In the genomic region with DNA sequence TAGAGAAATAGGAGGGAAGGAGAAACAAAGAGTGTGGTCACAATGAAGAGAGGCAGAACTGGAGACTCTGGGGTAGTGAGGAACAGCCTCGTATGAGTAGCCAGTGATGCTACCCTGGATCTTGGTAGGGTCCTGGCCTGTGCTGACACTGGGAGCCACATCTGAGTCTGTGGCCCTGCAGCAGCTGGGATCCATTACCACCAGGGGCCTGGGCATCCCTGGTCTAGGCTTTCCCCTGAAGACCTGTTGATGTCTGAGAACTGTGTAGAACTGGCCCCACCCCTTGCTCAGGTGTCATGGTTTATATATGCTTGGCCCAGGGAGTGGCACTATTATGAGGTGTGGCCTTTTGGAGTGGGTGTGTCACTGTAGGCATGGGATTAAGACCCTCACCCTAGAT, we compare ENCODE assay signal across 19 mouse cellular contexts. TPM values are rescaled to one million over a fixed set of nuclear protein-coding genes. Genes with fewer than 3 reads are reported as not detected.
DNase-seq lines count a peak whose midpoint lies in the region; ATAC-seq lines count a peak whose summit lies in the region.
"Had no signal": no experiment of that assay in that cellular context is flagged by ENCODE, and none has a peak within 500 bp of the region (broad histone marks: within the 10 kb centered on the region; RNA-seq: fewer than 3 reads in every experiment).

No protein-coding gene starts in this region.

- WGBS in liver, embryonic 12.5 days (ENCODE audit: insufficient replicate concordance): 61% methylated on average over 1 of the region's 1 CpGs
- WGBS in liver, embryonic 11.5 days: 90% methylated on average over 1 of the region's 1 CpGs

- H3K36me3 ChIP-seq in liver, embryonic 12.5 days: no peaks in the 10 kb centered on the region
- no peaks in the 10 kb centered on the region for H3K36me3 ChIP-seq in liver, embryonic 11.5 days (ENCODE audit: control insufficient read depth, insufficient read depth, low read length)
- H3K36me3 ChIP-seq: forebrain, embryonic 10.5 days; heart, embryonic 15.5 days; limb, embryonic 10.5 days; neural tube, embryonic 15.5 days had no signal

- no peak overlapping the region for H3K9ac ChIP-seq in liver, embryonic 12.5 days
- H3K9ac ChIP-seq in liver, embryonic 11.5 days (ENCODE audit: low read depth, low read length): no peak overlapping the region
- H3K9ac ChIP-seq: heart, embryonic 15.5 days; neural tube, embryonic 15.5 days had no signal

- intact Hi-C loops in heart, postnatal 36 days (cut with DNase I): loop anchor here (5.0 kb wide), 1 partner anchor 42 kb away; no protein-coding TSS in a partner anchor

- peak; percentile 28 for DNase-seq in heart, adult 11 months
- DNase-seq in heart, postnatal 36 days: no peak
- no peak for DNase-seq in liver, embryonic 11.5 days (ENCODE audit: low spot score)
- peak; percentile 4 to 10 for DNase-seq in spleen, postnatal 10 days (ENCODE audit: low spot score in 2 of 2)
- DNase-seq in spleen, adult 18-20 months: no peak
- no peak for DNase-seq in thymus, postnatal 36 days
- DNase-seq: adrenal gland, postnatal 25 days; cerebellum, adult 8-10 months; cerebellum, postnatal 36 days; right cerebral cortex, adult 18-20 months had no signal

- H3K27me3 ChIP-seq in liver, embryonic 12.5 days (replicated peaks): no peaks in the 10 kb centered on the region
- H3K27me3 ChIP-seq in liver, embryonic 11.5 days (replicated peaks; ENCODE audit: control insufficient read depth, insufficient read depth, low read length): no peaks in the 10 kb centered on the region
- H3K27me3 ChIP-seq: heart, embryonic 15.5 days; neural tube, embryonic 15.5 days had no signal

- H3K4me3 ChIP-seq in liver, embryonic 12.5 days: no peak overlapping the region
- H3K4me3 ChIP-seq in liver, embryonic 11.5 days (ENCODE audit: low read depth, low read length): no peak overlapping the region
- H3K4me3 ChIP-seq: forebrain, embryonic 10.5 days; heart, embryonic 15.5 days; layer of hippocampus, adult 2 months; limb, embryonic 10.5 days; myocyte; neural tube, embryonic 15.5 days had no signal

- peaks cover 6% of the 10 kb centered on the region; the same call in 1 of the 2 replicates for H3K4me1 ChIP-seq in liver, embryonic 12.5 days
- H3K4me1 ChIP-seq in liver, embryonic 11.5 days (replicated peaks; ENCODE audit: control insufficient read depth, insufficient read depth, low read length): no peaks in the 10 kb centered on the region
- H3K4me1 ChIP-seq: forebrain, embryonic 10.5 days; heart, embryonic 15.5 days; limb, embryonic 10.5 days; neural tube, embryonic 15.5 days had no signal

- no peaks in the 10 kb centered on the region for H3K9me3 ChIP-seq in liver, embryonic 12.5 days (replicated peaks)
- no peaks in the 10 kb centered on the region for H3K9me3 ChIP-seq in liver, embryonic 11.5 days (ENCODE audit: control insufficient read depth, low read length)
- H3K9me3 ChIP-seq: forebrain, embryonic 10.5 days; heart, embryonic 15.5 days; limb, embryonic 10.5 days; neural tube, embryonic 15.5 days had no signal

- H3K4me2 ChIP-seq in liver, embryonic 12.5 days: no peak overlapping the region
- no peak overlapping the region for H3K4me2 ChIP-seq in liver, embryonic 11.5 days
- H3K4me2 ChIP-seq: heart, embryonic 15.5 days; neural tube, embryonic 15.5 days had no signal

- no peak overlapping the region for H3K27ac ChIP-seq in liver, embryonic 12.5 days
- no peak overlapping the region for H3K27ac ChIP-seq in liver, embryonic 11.5 days (ENCODE audit: low read depth, low read length)
- H3K27ac ChIP-seq: forebrain, embryonic 10.5 days; heart, embryonic 15.5 days; layer of hippocampus, adult 2 months; limb, embryonic 10.5 days; neural tube, embryonic 15.5 days had no signal

- ATAC-seq in liver, embryonic 12.5 days: peak; percentile 16; the same call in 1 of the 2 replicates
- no peak for ATAC-seq in liver, embryonic 11.5 days (replicated peaks; ENCODE audit: low FRiP score)
- ATAC-seq: midbrain, embryonic 16.5 days had no signal

RNA-seq across cellular contexts. Expression of gene Cldn10, which starts 12.2 kb away (rescaled TPM):
- under 1 TPM; 0.35 to 0.56 TPM for total RNA-seq in heart, postnatal 36 days (2021)
- 0.17 and 0.30 TPM in 2 replicates for polyA plus RNA-seq in liver, embryonic 12.5 days (2016; fragmentation: Nextera tagmentation; extraction: Ambion mirVana)
- polyA plus RNA-seq in liver, embryonic 11.5 days (2014; fragmentation: Nextera tagmentation; extraction: Ambion mirVana): 0.30 and 0.47 TPM in 2 replicates
- polyA plus RNA-seq: liver, adult 2 months; myocyte had no signal

Comparison
In these comparisons a context has a peak if more than half of its experiments do, and no peak if none do; other contexts are left out.
1. DNase-seq: peak in heart, adult 11 months (single experiment) and spleen, postnatal 10 days (2 of 2); none in heart, postnatal 36 days (0 of 2), liver, embryonic 11.5 days (single experiment), spleen, adult 18-20 months (0 of 2) and thymus, postnatal 36 days (0 of 2).